Mouse (Mus musculus): ENCODE data around the gene Crip1.

Gene Crip1

DNA sequence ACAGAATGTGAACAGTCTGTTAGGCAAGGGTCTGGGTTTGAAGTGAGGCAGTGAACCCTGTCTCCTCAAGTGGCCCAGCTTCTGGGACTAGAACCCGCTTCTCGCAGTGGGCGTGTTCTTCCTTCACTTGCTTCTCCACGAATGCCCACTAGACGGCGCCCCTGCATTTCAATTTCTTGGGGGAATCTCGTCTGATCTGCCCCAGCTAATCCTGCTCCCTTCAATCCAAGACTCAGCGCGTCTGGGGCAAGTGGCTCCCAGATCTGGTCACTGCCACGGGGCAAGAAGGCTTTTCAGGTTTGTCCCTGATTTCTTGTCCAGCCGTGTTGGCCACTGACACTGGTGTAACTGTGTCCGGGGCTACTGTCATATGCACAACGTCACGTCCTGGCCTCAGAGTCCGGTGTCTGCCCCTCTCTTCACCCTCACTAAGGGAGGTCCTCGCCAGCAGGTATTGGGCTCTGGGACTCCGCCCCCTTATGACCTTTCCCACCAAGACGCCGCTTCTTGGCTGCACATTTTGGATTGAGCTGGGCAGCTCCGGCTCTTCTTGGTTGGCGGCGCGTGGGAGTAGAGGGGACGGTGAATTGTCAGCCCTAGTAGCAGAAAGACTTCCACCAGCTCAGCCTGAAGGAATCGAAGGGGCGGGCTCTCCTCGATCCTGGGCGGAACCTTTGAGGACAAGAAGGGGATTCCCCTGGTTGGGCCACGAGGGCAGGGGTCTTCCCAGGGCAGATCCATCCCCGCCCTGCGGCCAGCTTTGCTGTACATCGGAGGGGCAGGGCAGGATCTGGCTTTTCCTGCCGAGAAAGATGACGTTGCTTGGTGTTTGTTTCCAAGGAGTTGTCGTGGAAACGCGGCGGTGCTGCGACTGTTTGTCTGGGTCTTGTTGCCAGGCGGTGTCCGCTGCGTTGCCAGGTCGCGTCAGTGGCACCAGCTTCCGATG is at the start of gene Crip1:
TSS of gene Crip1 (plus strand) at position 205 of the 946 bp plus-strand sequence.
- DNase-seq (ENCODE audit: low spot score in 2 of 2), result peak in 1 of 2 experiments; percentile 67

DNA sequence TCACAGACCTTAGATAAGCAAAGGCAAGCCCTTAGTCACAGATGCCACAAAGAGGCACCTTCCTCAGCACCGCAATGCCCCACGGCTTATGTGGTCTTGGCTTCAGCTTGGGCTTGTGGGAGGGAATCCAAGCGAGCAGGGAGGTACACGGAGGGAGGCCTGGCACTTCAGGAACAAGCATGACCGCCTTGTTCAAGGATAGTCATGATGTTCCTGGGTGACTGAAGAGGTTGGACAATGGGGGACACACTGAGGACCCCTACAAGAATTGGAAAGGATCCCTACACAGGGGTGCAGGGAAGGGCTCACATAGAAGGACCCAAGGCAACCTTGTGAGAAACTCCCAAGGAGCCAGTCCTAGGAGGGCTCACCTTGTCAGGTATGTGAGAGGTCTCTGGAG is 49.1 kb upstream of the Crip1 start:
- no peak for DNase-seq (ENCODE audit: low spot score in 2 of 2)

DNA sequence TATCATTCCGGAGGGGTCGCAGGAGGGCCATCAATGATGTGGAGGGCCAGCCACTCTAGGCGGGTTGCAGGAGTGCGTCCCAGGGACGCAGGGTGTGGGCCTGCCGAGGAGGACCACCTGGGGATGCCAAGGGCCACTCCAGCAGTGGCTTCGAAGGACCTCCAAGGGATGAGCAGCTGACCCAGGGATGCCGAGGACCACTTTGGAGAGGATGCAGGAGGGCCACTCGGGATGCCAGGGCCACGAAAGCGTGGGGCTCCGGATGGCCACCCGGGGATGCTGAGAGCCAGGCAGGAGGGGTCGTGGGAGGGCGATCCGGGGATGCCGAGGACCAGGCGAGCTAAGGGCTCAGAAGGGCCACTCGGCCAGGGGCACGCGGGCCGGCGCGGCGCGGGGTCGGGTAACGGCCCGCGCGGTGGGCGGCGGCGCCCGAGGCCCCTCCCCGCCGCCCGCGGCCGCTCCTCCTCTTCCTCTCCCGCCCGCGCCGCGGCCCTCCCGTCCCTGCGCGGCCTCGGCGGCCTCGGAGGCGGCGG is 48.3 kb upstream of the Crip1 start, which contains the start of gene Mta1:
TSS of gene Mta1 (plus strand) at position 530 of the 533 bp plus-strand sequence.
- no peak for DNase-seq (ENCODE audit: low spot score in 2 of 2)

DNA sequence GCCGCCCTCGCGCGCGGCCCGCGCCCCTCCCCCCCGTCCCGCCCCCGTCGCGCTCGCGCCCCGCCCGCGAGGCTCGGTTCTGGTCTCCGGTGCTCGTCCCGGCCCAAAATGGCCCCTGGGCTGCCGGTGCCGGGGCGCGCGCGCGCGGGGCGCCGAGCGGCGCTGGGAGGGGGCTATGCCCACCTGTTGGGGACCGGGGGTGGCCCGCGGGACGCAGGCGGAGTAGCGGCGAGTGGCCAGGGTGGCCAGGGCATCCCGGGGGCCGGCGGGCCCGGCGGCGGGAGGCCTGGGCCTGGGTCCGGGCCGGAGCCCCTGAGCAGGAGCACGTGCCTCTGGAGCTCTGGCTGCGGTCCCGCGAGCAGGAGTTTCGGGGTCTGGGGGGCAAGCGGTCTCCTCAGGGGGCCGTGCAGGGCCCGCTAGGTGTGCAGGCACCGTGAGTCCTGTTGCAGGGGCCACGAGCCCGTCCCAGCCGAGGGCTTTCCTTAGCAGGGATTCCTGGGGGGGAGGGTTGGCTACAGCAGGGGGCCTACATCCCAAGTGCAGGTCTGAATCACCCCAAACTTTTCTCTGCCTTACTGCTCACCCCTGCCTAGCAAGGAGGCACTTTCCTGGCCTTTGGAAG is 47.5 kb upstream of the Crip1 start:
- no peak for DNase-seq (ENCODE audit: low spot score in 2 of 2)

DNA sequence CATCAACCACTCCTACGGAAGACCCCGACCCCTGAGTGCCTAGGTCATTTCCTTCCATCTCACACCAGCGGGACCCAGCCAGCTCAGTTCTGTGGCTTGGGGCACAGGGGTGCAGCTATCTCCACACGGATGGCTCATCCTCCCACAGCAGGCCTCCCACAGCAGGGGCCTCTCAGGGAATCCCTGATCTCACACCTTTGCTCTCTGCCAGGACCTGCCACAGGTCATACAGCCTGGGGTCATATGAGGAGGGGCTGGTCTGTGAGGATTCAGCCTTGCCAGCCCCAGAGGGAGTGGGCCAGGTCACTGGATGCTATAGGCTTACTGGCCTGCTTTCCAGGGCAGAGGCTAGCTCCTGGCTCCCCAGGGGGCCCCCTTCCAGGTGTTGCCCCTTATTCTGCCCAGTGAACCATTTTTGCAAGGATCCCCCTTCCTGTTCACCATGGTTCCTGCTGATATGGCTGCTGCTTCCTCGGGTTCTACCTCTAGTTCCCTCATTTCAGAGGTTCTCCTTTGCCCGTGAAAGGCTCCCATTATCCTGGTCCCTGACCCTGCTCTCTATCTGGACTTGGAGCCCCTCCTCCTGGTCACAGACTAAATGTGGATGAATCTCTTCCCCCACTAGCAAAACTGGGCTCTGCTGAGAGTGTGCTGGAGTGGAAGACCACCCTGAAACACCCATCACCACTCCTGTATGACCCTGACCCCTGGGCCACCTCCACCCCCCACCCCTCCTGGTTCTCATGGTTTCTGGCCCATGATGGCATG is 46.5 kb upstream of the Crip1 start:
- DNase-seq (ENCODE audit: low spot score in 2 of 2), result no peak

DNA sequence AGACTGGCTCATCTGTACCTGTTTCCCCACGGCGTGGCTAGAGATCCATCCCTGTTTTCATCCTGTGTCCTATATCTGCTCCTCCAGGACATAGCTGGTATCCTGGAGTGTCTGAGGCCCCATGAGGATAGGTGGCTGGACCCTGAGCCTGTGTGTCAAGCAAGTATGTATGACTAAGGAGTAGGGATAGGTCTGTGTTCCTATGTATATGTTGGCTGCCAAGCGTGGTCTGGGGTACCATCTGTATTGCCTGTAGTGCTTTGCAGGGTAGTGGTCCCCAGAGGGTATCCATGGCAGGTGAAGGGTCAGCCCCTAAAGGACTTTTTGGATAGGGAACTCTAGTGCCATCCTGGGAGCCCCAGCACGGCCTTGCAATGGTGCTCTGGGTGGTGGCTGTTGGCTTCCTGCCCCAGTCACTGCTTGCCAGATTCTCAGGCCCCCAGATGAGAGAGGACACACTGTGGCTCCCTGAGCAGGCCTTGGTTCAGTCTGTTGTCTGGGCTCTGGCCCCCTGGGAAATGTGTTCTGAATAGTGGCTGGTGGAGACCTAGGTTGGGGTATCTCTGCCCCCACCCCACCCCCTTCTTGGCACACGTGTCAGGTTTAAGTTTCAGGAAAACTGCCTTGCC is 45.6 kb upstream of the Crip1 start:
- DNase-seq (ENCODE audit: low spot score in 2 of 2), result no peak

DNA sequence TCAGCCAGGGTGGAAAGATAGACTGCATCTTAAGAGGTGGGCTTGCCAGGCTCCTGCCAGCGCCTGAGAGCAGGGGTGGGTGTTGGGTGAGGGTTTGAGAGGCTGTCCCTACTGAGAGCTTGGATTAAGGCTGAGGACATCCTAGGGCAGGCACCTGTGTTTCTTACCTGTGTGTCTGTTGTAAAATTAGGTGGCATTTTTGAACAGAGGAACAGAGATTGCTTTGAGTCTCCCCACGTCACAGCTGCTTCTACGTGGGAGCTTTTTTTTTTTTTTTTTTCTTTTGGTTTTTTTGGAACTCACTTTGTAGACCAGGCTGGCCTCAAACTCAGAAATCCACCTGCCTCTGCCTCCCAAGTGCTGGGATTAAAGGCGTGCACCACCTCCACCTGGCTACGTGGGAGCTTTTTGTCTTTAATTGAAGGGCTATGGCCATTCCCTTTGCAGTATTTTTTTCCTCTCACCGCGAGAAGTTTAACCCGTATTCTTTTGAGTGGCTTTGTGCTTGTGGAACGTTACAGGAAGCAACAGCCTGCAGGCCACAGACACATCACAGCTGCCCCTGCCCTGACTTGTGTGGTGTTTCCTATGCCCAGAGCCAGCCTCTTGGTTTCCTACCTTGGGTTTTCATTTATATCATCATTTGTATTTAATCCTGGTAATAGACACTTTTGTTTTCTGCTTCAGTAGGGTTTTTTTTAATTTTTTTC is 44.7 kb upstream of the Crip1 start:
- DNase-seq (ENCODE audit: low spot score in 2 of 2), result no peak

DNA sequence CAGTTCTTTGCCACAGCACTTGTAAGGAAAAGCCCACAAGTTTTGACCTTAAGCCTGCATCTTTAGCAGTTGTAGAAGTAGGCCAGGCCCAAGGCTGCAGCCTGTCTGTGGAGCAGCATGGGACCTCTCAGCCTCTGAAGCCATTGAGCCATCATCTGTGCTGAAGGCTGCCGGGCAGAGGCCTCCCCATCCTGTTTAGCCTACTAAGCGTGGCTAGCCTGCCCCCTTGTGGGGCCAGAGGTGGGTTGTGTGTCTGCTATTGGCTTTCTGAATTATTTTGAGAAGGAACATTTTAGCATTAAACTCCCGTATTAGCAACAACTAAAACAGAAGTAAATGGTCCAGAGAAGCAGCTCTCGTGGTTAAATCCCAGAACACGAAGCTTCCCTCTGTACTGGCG is 43.7 kb upstream of the Crip1 start:
- no peak for DNase-seq (ENCODE audit: low spot score in 2 of 2)

DNA sequence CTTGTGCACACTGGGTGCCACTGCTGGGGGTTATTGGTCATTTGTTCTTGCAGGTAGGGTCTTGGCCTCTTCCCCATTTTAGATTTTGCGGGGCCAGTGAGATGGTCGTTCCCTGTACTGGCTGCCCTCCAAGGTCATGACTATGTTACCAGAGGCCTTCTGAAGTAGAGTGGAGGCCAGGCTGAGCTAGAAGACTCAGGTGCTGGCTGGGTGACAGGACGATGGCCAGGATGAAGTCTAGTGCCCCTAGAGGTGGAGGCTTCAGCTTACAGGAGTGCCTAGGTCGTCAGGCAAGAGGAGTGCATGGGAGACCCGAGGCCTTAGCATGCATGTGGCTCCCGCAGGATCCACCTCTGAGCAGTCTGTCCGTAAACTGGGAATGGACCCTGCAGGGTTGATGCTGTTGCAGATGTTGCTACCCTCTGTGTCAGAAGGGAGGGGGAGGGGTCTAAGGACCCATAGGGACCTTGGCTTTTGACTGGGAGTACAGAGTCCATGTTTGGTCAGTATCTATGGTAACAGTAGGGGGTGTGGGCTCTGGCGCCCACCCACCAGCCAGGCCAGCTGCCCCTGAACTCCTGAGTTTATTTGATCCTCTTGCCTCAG is 42.2 kb upstream of the Crip1 start:
- DNase-seq (ENCODE audit: low spot score in 2 of 2), result no peak

DNA sequence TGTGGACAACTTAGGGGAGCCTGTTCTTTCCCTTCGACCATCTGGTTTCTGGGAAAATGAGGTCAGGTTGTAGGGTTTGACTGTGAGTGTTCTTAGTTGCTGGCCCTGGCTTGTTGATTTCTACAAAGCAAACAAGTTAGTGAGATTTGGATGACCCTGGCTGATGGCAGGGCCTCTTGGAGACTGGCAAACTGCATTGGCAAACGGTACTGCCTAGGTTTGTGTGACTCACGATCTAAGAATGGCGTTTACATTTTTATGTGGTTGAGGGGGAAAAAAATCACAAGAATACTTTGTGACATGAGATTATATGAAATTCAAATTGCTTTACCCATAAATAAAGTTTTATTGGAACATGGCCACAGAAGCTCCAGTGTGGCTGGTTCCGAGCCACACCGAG is 39.7 kb upstream of the Crip1 start:
- DNase-seq (ENCODE audit: low spot score in 2 of 2), result no peak

DNA sequence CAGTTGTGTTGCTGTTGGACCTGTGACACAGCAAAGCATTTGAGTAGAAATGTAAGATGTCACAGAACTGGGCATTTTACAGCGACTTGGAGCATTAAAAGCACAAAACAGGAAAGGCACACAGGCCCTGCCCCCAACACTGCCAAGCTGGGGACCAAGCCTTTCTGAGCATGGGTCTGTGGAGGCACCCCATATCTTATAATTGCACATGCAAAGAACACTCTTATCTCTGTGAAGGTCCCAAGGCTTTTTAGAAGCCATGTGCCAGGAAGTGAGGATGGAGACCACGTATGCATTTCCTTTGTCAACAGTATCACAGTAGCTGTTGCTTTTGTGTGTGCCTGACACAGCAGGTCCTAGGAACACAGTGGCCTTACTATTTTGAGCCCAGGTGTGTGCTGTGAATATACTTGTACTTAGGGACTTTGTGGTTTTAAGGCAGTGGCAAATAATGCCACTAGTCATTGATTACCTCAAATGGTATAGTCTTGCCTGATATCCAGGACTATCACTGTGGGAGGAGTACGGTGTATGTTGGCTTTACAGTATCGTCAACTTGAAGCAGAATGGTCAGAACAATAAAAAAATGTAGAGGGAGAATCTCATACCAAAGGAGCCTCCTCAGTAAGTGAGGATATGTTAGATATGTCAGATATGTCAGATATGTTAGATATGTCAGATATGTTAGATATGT is 38.5 kb upstream of the Crip1 start:
- no peak for DNase-seq (ENCODE audit: low spot score in 2 of 2)

DNA sequence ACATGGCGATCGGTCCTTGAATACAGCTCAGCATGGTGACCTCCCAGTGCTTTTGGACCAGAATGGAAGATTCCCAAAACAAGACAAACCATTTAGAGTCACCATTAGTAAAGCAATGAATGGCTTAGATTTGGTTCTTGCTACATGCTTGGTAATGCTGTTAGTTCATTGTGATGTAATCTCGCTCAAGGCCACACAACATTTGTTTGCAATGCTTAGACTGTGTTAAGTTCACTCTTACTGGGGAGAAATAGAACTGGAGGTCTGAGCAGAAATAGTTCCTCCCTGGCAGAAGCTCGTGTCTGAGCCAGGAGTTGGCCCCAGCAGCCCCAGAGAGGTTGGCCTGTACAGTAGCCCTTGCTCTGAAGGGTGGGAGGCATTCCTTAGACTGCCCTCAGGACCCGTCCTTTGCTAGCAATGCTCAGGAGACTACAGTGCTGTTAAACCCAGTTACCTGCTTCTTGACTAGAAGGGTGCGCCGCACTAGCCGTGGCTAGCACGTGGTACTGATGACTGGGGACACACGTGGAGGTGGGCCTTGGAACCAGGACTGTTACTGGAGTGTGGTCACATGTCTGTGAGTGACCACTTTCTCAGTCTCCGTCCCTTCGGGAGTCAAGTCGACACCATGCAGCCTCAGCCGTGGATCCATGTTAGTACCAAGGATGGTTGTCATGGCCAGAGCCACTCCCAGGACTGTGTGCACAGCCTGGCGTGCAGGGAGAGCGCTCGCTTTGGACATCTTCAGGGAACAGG is 37.4 kb upstream of the Crip1 start:
- DNase-seq (ENCODE audit: low spot score in 2 of 2), result no peak

DNA sequence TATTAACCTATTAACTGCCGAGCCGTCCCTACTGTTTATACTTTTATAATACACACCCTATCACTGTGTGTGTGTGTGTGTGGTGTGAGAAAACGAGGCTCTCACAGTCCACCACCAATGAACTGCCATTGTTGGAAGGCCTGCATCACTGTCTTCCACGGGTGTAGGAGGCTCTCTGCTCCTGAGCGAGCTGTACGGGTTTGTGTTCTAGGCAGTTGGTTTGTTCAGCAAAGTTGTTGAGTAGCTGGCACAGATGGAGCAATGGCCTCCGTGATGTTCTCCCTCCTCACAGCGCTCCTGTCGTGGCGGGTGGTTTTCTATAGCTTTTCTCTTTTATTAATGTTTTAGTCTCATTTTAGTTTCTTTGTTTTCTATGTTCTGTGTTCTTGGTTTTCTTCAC is 36.3 kb upstream of the Crip1 start:
- no peak for DNase-seq (ENCODE audit: low spot score in 2 of 2)

DNA sequence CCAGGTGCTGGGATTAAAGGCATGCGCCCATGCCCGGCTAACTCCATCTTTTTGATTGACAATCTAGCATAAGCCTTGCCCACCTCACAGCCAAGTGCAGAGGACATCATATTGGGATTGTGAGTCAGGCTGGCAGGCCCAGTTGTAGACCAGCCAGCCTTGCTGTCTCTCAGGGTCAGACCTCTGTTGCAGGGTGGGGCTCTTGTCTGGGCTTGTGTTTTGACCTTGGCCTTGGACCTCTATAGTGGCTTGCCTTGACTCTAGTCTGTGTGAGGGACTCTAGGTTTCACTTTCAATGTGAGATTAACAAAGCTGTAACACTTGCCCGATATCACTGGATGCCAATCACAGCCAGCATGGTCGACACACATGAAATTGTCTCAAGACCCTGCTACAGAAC is 32.0 kb upstream of the Crip1 start:
- no peak for DNase-seq (ENCODE audit: low spot score in 2 of 2)

DNA sequence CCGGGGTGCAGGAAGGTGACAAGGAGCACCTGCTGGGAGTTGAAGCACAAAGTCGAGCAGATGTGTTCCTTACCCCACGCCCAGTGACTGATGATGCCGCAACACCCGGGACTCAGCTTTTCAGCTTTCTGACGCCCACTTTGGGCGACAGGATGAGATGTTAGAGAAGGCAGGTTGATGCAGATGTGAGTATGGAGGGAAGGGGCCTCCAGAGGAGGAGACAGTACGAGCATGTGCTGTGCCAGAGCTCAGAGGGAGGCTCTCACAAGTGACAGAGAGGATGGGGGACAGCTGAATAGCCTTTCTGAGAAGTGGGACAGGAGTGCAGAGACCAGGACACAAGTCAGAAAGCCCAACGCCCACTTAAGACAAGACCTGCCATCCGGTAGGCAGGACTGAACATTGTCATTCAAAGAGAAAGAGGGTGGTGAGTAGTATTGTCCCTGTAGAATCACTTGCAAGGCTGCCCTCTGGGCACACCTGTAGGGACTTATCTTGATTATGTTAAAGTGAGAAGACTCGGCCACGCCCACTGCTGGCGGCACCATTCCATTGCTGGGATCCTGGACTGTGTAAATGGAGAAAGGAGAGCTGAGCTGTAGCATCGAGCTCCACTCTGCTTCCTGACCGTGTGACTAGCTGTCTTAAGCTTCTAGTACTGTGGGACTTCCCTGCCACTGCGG is 31.1 kb upstream of the Crip1 start:
- DNase-seq (ENCODE audit: low spot score in 2 of 2), result no peak

DNA sequence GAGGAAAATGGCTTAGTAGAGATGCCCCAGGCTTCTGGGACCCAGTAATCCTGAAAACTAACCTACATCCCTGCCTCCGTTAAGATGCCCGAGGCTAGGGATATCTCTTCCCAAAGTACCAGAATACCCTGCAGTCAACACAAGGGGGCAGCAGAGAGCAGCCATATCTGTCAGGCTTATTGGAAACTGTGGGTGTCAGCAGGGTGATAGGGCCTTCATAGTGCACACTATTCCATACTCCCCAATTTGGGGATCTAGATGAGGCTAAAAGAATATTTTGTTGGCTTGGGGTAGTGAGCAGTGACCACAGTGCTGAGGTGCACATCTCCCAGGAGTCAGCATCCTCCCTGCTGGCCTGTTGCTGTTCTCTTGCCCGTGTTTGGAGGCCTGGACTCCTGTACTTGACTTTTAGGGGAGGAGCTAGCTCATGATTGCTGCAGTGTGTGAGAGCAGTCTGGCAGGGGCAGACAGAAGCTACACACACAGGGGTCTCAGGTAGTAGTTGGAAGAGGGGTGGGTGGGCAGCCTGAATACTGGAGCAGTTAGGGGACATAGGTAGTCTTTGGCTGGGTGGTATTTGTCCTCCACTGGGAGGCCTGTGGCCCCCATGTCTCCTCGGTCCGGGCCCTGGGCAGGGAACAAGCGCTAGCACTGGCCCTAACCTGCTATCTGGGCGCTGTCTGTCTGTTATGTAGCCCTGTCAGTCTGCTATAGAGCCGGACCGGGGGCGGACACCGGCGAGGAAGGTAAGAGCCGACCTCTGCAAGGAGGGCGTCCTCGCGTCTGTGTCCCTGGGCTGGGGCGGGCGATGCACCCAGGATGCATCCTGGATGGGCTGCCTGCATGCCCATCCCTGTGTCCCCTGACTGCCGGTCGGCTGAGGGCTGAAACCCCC is 26.4 kb upstream of the Crip1 start:
- peak in 1 of 2 experiments; percentile 57 for DNase-seq (ENCODE audit: low spot score in 2 of 2)

DNA sequence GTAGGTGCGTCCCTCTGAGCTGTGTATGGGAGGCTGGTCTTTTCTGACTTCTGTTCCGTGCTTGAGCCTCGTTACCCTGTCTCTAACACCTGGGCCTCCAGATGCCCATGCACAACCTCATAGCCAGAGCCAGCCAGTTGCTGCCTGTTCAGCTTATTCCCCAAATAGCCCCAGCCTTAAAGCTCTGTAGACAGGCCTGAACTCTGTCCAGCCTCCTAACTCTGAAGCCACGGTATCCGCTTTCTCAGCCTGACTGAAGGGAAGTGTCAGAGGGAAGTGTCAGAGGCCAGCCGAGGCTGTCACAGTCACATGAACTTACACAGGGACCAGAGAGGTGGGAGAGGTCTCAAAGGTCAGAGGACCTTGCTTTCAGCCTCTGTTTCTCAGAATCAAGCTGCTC is 21.4 kb upstream of the Crip1 start:
- no peak for DNase-seq (ENCODE audit: low spot score in 2 of 2)

DNA sequence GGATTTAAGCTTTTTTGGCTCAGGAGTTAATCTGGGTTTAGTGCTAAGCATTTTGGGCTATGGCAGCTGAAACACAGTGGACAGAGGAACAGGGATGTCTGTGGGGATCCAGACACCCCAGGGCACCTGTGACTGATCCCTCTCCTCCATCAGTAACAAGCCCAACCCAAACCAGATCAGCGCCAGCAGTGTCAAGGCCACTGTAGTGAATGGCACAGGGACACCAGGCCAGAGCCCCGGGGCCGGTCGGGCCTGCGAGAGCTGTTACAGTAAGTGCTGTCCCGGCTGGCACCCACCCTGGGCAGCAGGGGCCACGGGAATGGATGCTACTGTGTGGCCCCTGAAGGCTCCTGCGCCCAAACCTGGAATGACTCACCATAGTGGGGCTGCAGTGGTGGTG is 15.4 kb upstream of the Crip1 start:
- DNase-seq (ENCODE audit: low spot score in 2 of 2), result no peak
